Comparison of ENCODE assay signal across 23 mouse cellular contexts in the genomic region with DNA sequence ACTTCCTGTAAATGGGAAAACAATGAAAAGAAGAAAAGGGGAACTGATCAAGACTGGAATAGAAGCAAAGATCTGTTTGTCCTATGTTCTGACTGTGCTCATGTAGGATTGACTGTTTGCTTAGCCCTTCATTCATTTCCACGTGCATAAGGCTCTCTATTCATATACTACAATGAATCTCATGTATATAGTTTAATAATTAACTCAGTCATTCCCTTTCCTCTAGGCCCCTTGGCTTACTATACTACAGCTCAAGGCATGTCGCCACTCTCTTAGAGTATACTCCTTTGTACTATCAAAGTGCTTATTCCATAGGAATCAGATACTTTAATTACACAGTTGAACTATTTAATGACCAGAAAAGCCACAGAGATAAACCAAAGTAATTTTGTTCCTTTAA.
"Had no signal": no experiment of that assay in that cellular context is flagged by ENCODE, and none has a peak within 500 bp of the region (broad histone marks: within the 10 kb centered on the region; RNA-seq: fewer than 3 reads in every experiment).

No protein-coding gene starts in this region.

- H3K9ac ChIP-seq: heart, embryonic 12.5 days; hindbrain, embryonic 12.5 days; hindbrain, embryonic 14.5 days; limb, embryonic 13.5 days; limb, embryonic 15.5 days had no signal

- ATAC-seq: hindbrain, embryonic 16.5 days; inflammation-experienced regulatory T-cells, adult 6 months had no signal

- H3K27ac ChIP-seq: gastrocnemius, adult 2 months; heart, embryonic 10.5 days; hindbrain, embryonic 10.5 days; hindbrain, embryonic 12.5 days; hindbrain, embryonic 14.5 days; limb, embryonic 13.5 days; limb, embryonic 15.5 days had no signal

- H3K27me3 ChIP-seq: heart, embryonic 12.5 days; hindbrain, embryonic 12.5 days; limb, embryonic 13.5 days; limb, embryonic 15.5 days had no signal

- H3K4me1 ChIP-seq: heart, embryonic 10.5 days; heart, embryonic 12.5 days; hindbrain, embryonic 10.5 days; hindbrain, embryonic 12.5 days; limb, embryonic 13.5 days; limb, embryonic 15.5 days had no signal

- H3K4me2 ChIP-seq: heart, embryonic 12.5 days; hindbrain, embryonic 12.5 days; hindbrain, embryonic 14.5 days; limb, embryonic 13.5 days; limb, embryonic 15.5 days had no signal

- H3K4me3 ChIP-seq: gastrocnemius, adult 2 months; heart, embryonic 10.5 days; heart, embryonic 12.5 days; hindbrain, embryonic 10.5 days; hindbrain, embryonic 12.5 days; limb, embryonic 13.5 days; limb, embryonic 15.5 days had no signal

- DNase-seq: gastrocnemius, adult 2 months; gastrocnemius, postnatal 10 days; gastrocnemius, postnatal 25 days; heart, adult 18-20 months; heart, postnatal 10 days; heart, postnatal 4 days; kidney, adult 11 months; kidney, adult 2 months; kidney, adult 9 months; kidney, postnatal 10 days; kidney, postnatal 36 days; layer of hippocampus, adult 9-11 months; layer of hippocampus, postnatal 36 days; left cerebral cortex, postnatal 4 days had no signal

- H3K36me3 ChIP-seq: heart, embryonic 10.5 days; hindbrain, embryonic 10.5 days; hindbrain, embryonic 12.5 days had no signal

- H3K9me3 ChIP-seq: heart, embryonic 10.5 days; heart, embryonic 12.5 days; hindbrain, embryonic 10.5 days; hindbrain, embryonic 12.5 days; limb, embryonic 13.5 days; limb, embryonic 15.5 days had no signal
